Mouse (Mus musculus) hindbrain, embryonic 12.5 days (tissue): ENCODE measurements at regions not wholly inside any gene's neighbourhood (a gene's known extent, or its start where the extent isn't known, plus 50 kb on each side); places are given as distances from the start of the nearest gene placed in this dataset.

Experiments used
- ATAC-seq: fragments of 200-750 bp; cut with Nextera tagmentation; 2 replicates; pipeline ENCODE4 v1.8.0; 2017; ENCODE audit warnings: moderate TSS enrichment; ENCODE audit not compliant: low FRiP score
- H3K27ac ChIP-seq: fragments of 300-500 bp; sonication (generic); 2 replicates; pipeline ENCODE4 v1.5.1; 2016; ENCODE audit warnings: mild to moderate bottlenecking
- H3K27me3 ChIP-seq: fragments of 300-500 bp; sonication (generic); 2 replicates; pipeline ENCODE4 v1.6.1; 2016; ENCODE audit warnings: mild to moderate bottlenecking
- H3K36me3 ChIP-seq: fragments of 300-500 bp; sonication (generic); 2 replicates; pipeline ENCODE4 v1.6.1; 2016; ENCODE audit warnings: mild to moderate bottlenecking
- H3K4me1 ChIP-seq: fragments of 300-500 bp; sonication (generic); 2 replicates; pipeline ENCODE4 v1.6.1; 2016
- H3K4me2 ChIP-seq: fragments of 300-500 bp; sonication (generic); replicated peaks from 2 replicates; pipeline ENCODE4 v1.6.1; 2016; ENCODE audit warnings: mild to moderate bottlenecking
- H3K4me3 ChIP-seq: fragments of 300-500 bp; sonication (generic); 2 replicates; pipeline ENCODE4 v1.5.1; 2016; ENCODE audit warnings: mild to moderate bottlenecking
- H3K9ac ChIP-seq: fragments of 300-500 bp; sonication (generic); 2 replicates; pipeline ENCODE4 v1.6.1; 2016; ENCODE audit warnings: mild to moderate bottlenecking, moderate library complexity
- H3K9me3 ChIP-seq: fragments of 300-500 bp; sonication (generic); replicated peaks from 2 replicates; pipeline ENCODE4 v1.6.1; 2016; ENCODE audit warnings: mild to moderate bottlenecking
- WGBS: fragments of 180-500 bp; shearing (Covaris S2); methylation state at CpG from one replicate; pipeline ENCODE4 v1.1.7; 2016; 5-methylcytosine and 5-hydroxymethylcytosine counted together

- 83% methylated on average over 6 of the region's 6 CpGs for WGBS
- no peak overlapping the region for H3K9ac ChIP-seq
- H3K9me3 ChIP-seq = no peaks in the 10 kb centered on the region
- no peak overlapping the region for H3K27ac ChIP-seq
- no peak overlapping the region for H3K4me3 ChIP-seq
- no peaks in the 10 kb centered on the region for H3K4me1 ChIP-seq
- H3K36me3 ChIP-seq = no peaks in the 10 kb centered on the region
- no peaks in the 10 kb centered on the region for H3K27me3 ChIP-seq
- ATAC-seq = no peak
- no peak overlapping the region for H3K4me2 ChIP-seq
These were observed 367.6 kb downstream of the Prdm2 start for GRCm38 (mm10) chr4:142845066-142845696.

GRCm38 (mm10) chr4:142839540-142839939 lies 373.3 kb downstream of the Prdm2 start:
- H3K4me2 ChIP-seq = no peak overlapping the region
- H3K9me3 ChIP-seq = no peaks in the 10 kb centered on the region
- ATAC-seq = no peak
- no peak overlapping the region for H3K9ac ChIP-seq
- no peaks in the 10 kb centered on the region for H3K27me3 ChIP-seq
- H3K36me3 ChIP-seq = no peaks in the 10 kb centered on the region
- WGBS = 39% methylated on average over 4 of the region's 4 CpGs
- H3K27ac ChIP-seq = no peak overlapping the region
- H3K4me3 ChIP-seq = no peak overlapping the region
- H3K4me1 ChIP-seq = no peaks in the 10 kb centered on the region

DNA sequence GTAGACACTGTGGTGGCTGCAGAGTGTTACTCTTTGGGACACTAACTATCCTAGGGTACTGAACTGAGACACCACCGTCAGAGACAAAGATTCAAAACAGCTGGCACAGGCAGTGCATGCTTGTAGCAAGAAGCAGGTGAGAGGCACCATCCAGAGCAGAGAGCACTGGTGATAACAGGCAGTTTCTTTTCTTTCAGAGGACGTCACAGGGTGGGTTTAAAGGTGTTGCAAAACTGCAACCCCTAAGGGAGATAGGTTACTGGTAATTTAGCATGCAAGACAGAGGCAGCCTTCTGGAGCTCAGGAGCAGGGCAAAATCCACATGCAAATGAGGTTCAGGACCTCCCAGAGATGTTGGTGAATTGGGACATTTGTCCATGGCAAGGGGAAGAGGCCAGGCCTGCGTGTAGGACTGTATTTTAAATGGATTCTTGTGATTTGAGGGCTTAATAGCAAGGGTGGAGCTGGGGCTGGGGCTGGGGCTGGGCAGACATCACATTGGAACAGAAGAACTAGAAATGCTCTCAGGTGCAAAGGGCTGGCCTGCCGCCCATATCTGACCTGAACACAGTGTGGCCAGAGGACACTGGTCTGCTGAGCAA lies 374.3 kb downstream of the Prdm2 start:
- H3K27ac ChIP-seq = no peak overlapping the region
- no peaks in the 10 kb centered on the region for H3K9me3 ChIP-seq
- H3K9ac ChIP-seq = no peak overlapping the region
- H3K27me3 ChIP-seq = no peaks in the 10 kb centered on the region
- no peak overlapping the region for H3K4me2 ChIP-seq
- 71% methylated on average over 4 of the region's 4 CpGs for WGBS
- no peak for ATAC-seq
- no peak overlapping the region for H3K4me3 ChIP-seq
- no peaks in the 10 kb centered on the region for H3K36me3 ChIP-seq
- no peaks in the 10 kb centered on the region for H3K4me1 ChIP-seq

- H3K36me3 ChIP-seq = no peaks in the 10 kb centered on the region
- H3K27ac ChIP-seq = no peak overlapping the region
- no peak overlapping the region for H3K4me3 ChIP-seq
- 72% methylated on average over 4 of the region's 4 CpGs for WGBS
- H3K27me3 ChIP-seq = no peaks in the 10 kb centered on the region
- H3K4me1 ChIP-seq = no peaks in the 10 kb centered on the region
- ATAC-seq = no peak
- no peak overlapping the region for H3K9ac ChIP-seq
- no peaks in the 10 kb centered on the region for H3K9me3 ChIP-seq
- no peak overlapping the region for H3K4me2 ChIP-seq
These were observed 375.2 kb downstream of the Prdm2 start for GRCm38 (mm10) chr4:142837636-142838035.

DNA sequence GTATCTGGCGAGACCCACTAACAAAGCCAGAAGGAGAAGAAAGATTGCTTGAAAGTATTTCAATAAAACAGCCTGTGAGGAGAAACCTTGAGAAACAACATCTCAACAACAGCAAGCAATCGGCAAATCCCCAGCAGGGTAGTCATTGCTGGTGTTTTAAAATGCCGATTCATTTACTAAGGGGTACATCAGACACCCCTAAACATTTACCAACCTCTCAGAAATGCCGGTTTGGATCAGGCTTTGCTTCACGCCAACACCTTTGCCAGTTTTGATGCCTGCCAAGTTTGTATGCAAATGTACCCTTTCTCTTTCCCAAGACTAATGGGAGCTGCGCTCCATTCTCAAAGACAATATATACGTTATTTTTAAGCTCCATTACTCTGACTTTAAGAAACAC lies 383.1 kb downstream of the Prdm2 start:
- WGBS = 85% methylated on average over 7 of the region's 7 CpGs
- H3K27me3 ChIP-seq = no peaks in the 10 kb centered on the region; the same call in 1 of the 2 replicates
- peaks cover 33% of the 10 kb centered on the region for H3K4me1 ChIP-seq
- H3K27ac ChIP-seq = no peak overlapping the region
- no peak overlapping the region for H3K9ac ChIP-seq
- H3K9me3 ChIP-seq = no peaks in the 10 kb centered on the region
- no peak overlapping the region for H3K4me3 ChIP-seq
- no peak overlapping the region for H3K4me2 ChIP-seq
- H3K36me3 ChIP-seq = no peaks in the 10 kb centered on the region
- no peak for ATAC-seq

GRCm38 (mm10) chr4:142828969-142829368 lies 383.8 kb downstream of the Prdm2 start:
- no peaks in the 10 kb centered on the region for H3K36me3 ChIP-seq
- peaks cover 33% of the 10 kb centered on the region for H3K4me1 ChIP-seq
- ATAC-seq = no peak
- H3K9ac ChIP-seq = no peak overlapping the region
- no peak overlapping the region for H3K4me2 ChIP-seq
- H3K27me3 ChIP-seq = no peaks in the 10 kb centered on the region; the same call in 1 of the 2 replicates
- 26% methylated on average over 10 of the region's 10 CpGs for WGBS
- H3K4me3 ChIP-seq = no peak overlapping the region
- H3K27ac ChIP-seq = no peak overlapping the region
- H3K9me3 ChIP-seq = no peaks in the 10 kb centered on the region

DNA sequence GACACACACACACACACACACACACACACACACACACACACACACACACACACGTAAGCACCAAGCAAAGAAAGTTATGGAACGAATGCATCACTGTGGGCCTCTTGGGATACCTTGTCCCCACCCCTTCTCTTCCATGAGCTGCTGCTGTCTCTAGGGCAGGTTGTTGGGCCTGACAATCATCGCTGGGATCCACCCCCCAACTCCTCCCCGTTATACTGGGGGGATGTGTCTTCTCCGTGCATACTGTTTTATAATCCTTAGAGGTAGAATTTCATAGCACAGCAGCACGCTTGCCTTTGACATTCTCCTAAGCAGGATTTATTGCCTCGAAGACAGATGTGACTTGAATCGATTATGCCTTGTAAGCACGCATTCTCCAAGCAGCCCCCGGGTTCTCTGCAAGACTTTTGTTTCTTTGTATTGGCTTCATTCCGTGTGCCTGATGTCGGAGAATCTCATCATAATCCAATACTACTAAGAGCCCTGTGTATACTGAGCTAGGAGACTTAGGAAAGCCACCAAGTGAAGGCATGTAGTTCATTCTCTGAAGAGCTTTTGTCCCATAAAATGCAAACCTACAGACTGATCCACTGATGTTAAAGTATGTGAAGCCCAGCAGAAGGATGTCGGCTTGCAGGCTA lies 386.4 kb downstream of the Prdm2 start:
- no peaks in the 10 kb centered on the region; the same call in 1 of the 2 replicates for H3K27me3 ChIP-seq
- WGBS = 31% methylated on average over 13 of the region's 13 CpGs
- peak overlapping the region; percentile 67 for H3K27ac ChIP-seq
- H3K9ac ChIP-seq = peak overlapping the region; percentile 18; the same call in 1 of the 2 replicates
- H3K4me1 ChIP-seq = peaks cover 33% of the 10 kb centered on the region
- 0 out of 2 replicates have a peak overlapping the region, but pooled peaks have one; percentile 7 for H3K4me3 ChIP-seq
- peak; percentile 82 for ATAC-seq
- peak overlapping the region; percentile 44 for H3K4me2 ChIP-seq
- H3K9me3 ChIP-seq = no peaks in the 10 kb centered on the region
- H3K36me3 ChIP-seq = no peaks in the 10 kb centered on the region

DNA sequence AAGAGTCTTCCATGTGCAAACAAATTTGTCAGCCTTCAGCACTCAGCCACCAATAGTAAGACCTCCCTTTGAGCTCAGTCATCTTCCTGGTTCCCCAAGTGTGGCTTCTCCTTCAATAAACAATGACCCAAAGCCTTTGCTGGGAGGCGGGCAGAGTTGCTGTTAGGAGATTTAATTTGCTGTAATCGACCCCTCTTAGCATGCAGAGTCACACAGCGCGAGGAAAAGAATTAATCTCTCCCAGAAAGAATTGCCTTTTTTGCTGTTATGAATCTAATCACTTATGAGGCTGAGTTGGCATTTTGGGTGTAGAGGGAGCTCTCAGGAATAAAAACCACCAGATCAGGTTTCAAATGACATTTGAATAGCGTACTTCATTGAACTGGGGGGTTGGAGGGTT lies 387.0 kb downstream of the Prdm2 start:
- H3K36me3 ChIP-seq = no peaks in the 10 kb centered on the region
- 28% methylated on average over 5 of the region's 5 CpGs for WGBS
- no peaks in the 10 kb centered on the region; the same call in 1 of the 2 replicates for H3K27me3 ChIP-seq
- H3K4me3 ChIP-seq = no peak overlapping the region
- H3K27ac ChIP-seq = peak overlapping the region; percentile 67
- H3K4me1 ChIP-seq = peaks cover 33% of the 10 kb centered on the region
- ATAC-seq = peak; percentile 36; the same call in 1 of the 2 replicates
- no peak overlapping the region for H3K9ac ChIP-seq
- peak overlapping the region; percentile 44 for H3K4me2 ChIP-seq
- H3K9me3 ChIP-seq = no peaks in the 10 kb centered on the region

- Histone ChIP-seq H3K9me3 (no peaks in the 10 kb centered on the region), H3K27me3 (no peaks in the 10 kb centered on the region), H3K27ac (no peak overlapping the region), H3K4me2 (no peak overlapping the region), H3K9ac (no peak overlapping the region), H3K4me3 (no peak overlapping the region), H3K4me1 (no peaks in the 10 kb centered on the region), H3K36me3 (no peaks in the 10 kb centered on the region)
- no peak for ATAC-seq
- 83% methylated on average over 6 of the region's 6 CpGs for WGBS
These were observed 394.4 kb downstream of the Prdm2 start for GRCm38 (mm10) chr4:142818440-142818839.

- no peak overlapping the region for H3K27ac ChIP-seq
- H3K4me3 ChIP-seq = no peak overlapping the region
- H3K36me3 ChIP-seq = no peaks in the 10 kb centered on the region
- no peak overlapping the region for H3K9ac ChIP-seq
- H3K4me1 ChIP-seq = no peaks in the 10 kb centered on the region
- no peak overlapping the region for H3K4me2 ChIP-seq
- no peaks in the 10 kb centered on the region for H3K27me3 ChIP-seq
- no peak for ATAC-seq
- 76% methylated on average over 1 of the region's 1 CpGs for WGBS
- H3K9me3 ChIP-seq = no peaks in the 10 kb centered on the region
These were observed 395.8 kb downstream of the Prdm2 start for GRCm38 (mm10) chr4:142816986-142817385.

DNA sequence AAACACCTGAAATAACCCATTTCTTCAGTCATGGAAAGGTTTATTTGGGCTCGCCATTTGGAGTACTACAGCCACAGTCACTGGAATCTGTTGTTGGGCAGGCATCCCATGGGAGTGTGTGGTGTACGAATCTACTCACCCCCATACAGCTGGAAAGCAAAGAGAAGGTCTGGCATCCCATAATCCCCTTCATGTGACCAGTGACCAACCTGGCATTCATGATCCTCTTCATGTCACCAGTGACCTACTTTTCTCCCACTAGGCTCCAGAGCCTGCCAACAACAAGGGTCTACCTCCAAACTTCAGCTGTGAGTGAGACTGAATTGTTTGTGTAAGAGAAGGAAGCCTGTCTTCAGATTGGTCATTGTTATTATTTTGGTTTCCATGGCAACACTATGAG lies 409.0 kb downstream of the Prdm2 start:
- Histone ChIP-seq H3K36me3 (no peaks in the 10 kb centered on the region), H3K4me3 (no peak overlapping the region), H3K4me2 (no peak overlapping the region), H3K9ac (no peak overlapping the region), H3K27ac (no peak overlapping the region), H3K9me3 (no peaks in the 10 kb centered on the region), H3K27me3 (no peaks in the 10 kb centered on the region), H3K4me1 (0 out of 2 replicates have a peak, but pooled peaks cover 4% of the 10 kb centered on the region)
- ATAC-seq = no peak
- WGBS = 83% methylated on average over 2 of the region's 2 CpGs

- no peaks in the 10 kb centered on the region for H3K9me3 ChIP-seq
- no peak overlapping the region for H3K27ac ChIP-seq
- no peak overlapping the region for H3K4me3 ChIP-seq
- H3K36me3 ChIP-seq = no peaks in the 10 kb centered on the region
- no peak overlapping the region for H3K4me2 ChIP-seq
- H3K9ac ChIP-seq = no peak overlapping the region
- WGBS = 62% methylated on average over 5 of the region's 5 CpGs
- H3K27me3 ChIP-seq = no peaks in the 10 kb centered on the region
- ATAC-seq = no peak
- 0 out of 2 replicates have a peak, but pooled peaks cover 4% of the 10 kb centered on the region for H3K4me1 ChIP-seq
These were observed 413.5 kb downstream of the Prdm2 start for GRCm38 (mm10) chr4:142799291-142799690.
